Mouse (Mus musculus): ENCODE results near the gene Klk1.

Klk1 gene

DNA sequence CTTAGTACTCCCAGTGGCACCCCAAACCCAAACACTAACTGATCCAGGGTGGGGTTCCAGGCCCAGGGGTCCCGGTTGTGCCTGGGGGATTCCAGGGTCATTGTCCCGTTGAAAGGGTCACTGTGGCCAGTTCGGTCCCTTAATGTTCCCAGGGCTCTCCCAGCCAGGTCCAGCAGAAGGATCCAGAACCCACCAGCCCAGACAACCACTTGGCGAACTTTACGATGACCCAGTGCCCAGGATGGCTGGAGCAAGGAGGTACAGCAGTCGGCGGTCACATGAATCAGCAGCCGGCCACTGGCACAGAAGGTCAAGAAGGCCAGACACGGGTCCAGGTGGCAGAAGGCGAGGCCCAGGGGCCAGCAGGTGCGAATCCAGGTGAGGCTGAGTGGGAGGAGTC is 43.0 kb downstream of the Klk1 start:
- Histone ChIP-seq H3K4me3 (replicated peaks; ENCODE audit: low read length) (no peak overlapping the region), H3K27me3 (ENCODE audit: insufficient read depth, low read length) (peaks cover 18% of the 10 kb centered on the region), H3K9me3 (ENCODE audit: low read length) (no peaks in the 10 kb centered on the region), H3K36me3 (ENCODE audit: insufficient read depth, low read length) (no peaks in the 10 kb centered on the region), H3K4me1 (replicated peaks; ENCODE audit: low read depth, low read length) (peaks cover 31% of the 10 kb centered on the region)
- TF ChIP-seq NANOG (IDR thresholded peaks at IDR 0.05; ENCODE audit: borderline replicate concordance, low read length) (no peak), CTCF (conservative IDR thresholded peaks at IDR 0.05; ENCODE audit: low read length) (no peak), POU5F1 (IDR thresholded peaks at IDR 0.05; ENCODE audit: borderline replicate concordance, low read length) (no peak)

DNA sequence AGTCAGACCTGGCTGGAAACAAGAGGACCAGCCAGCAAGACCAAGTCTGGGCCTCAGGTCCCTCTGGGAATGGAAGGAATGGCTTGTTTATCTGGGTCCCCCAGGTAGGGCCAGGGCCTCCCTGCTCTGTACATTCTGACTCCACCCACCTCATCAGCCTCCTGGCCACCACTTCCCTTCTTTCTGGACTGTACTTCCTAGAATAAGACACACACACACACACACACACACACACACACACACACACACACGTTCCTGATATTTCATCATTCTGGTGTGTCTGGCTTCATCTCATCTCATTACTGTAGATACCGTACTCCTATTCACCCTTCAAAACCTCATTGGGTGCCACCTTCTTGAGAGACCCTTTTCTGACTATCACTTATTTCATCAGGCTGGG is 44.2 kb downstream of the Klk1 start:
- Histone ChIP-seq H3K27me3 (ENCODE audit: insufficient read depth, low read length) (peaks cover 18% of the 10 kb centered on the region), H3K9me3 (ENCODE audit: low read length) (no peaks in the 10 kb centered on the region), H3K36me3 (ENCODE audit: insufficient read depth, low read length) (no peaks in the 10 kb centered on the region), H3K4me1 (replicated peaks; ENCODE audit: low read depth, low read length) (peaks cover 40% of the 10 kb centered on the region), H3K4me3 (replicated peaks; ENCODE audit: low read length) (no peak overlapping the region)
- TF ChIP-seq NANOG (IDR thresholded peaks at IDR 0.05; ENCODE audit: borderline replicate concordance, low read length) (no peak), CTCF (conservative IDR thresholded peaks at IDR 0.05; ENCODE audit: low read length) (no peak), POU5F1 (IDR thresholded peaks at IDR 0.05; ENCODE audit: borderline replicate concordance, low read length) (no peak)

DNA sequence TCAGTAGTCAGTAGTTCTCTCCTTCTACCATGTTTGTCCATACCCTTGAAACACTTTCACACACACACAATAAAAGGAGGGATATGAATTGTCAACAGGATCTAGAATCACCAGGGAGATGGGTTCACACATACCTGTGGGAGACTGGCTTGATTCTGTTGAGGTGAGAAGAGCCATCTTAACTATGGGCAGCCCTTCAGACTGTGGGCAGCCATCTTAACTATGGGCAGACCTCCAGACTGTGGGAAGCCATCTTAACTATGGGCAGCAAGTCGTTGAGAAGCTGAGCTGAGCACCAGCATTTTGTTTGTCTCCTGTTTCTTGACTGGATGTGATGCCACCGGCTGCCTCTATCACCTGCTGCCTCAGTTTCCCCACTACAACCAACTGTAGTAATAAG is 46.1 kb downstream of the Klk1 start:
- H3K4me3 ChIP-seq (replicated peaks; ENCODE audit: low read length), result no peak overlapping the region
- H3K27me3 ChIP-seq (ENCODE audit: insufficient read depth, low read length), result peaks cover 14% of the 10 kb centered on the region; the same call in 1 of the 2 replicates
- TF ChIP-seq POU5F1 (IDR thresholded peaks at IDR 0.05; ENCODE audit: borderline replicate concordance, low read length) (no peak), CTCF (conservative IDR thresholded peaks at IDR 0.05; ENCODE audit: low read length) (no peak), NANOG (IDR thresholded peaks at IDR 0.05; ENCODE audit: borderline replicate concordance, low read length) (no peak)
- no peaks in the 10 kb centered on the region for H3K9me3 ChIP-seq (ENCODE audit: low read length)
- peaks cover 55% of the 10 kb centered on the region for H3K4me1 ChIP-seq (replicated peaks; ENCODE audit: low read depth, low read length)
- H3K36me3 ChIP-seq (ENCODE audit: insufficient read depth, low read length), result no peaks in the 10 kb centered on the region

DNA sequence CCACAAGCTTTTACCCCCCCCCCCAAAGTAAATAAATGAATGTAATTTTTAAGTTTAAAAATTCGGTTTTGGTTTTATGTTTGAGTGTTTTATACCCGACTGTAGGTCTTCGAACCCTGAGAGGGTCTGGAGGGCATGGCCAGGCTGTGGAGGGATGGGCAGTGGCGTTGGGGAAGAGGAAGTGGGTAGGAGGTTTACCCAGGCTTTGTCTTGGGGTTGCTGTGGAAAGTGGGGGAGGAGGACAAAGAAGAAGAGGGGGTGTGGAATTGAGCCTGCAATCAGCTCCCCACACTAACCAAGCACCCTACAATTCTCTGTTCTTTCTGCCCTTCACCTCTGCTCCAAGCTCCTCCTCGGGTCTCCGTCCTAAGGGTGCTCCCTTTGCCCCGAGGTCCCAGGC is 47.4 kb downstream of the Klk1 start:
- TF ChIP-seq CTCF (conservative IDR thresholded peaks at IDR 0.05; ENCODE audit: low read length) (no peak), POU5F1 (IDR thresholded peaks at IDR 0.05; ENCODE audit: borderline replicate concordance, low read length) (no peak), NANOG (IDR thresholded peaks at IDR 0.05; ENCODE audit: borderline replicate concordance, low read length) (no peak)
- no peaks in the 10 kb centered on the region for H3K9me3 ChIP-seq (ENCODE audit: low read length)
- peaks cover 8% of the 10 kb centered on the region; the same call in 1 of the 2 replicates for H3K27me3 ChIP-seq (ENCODE audit: insufficient read depth, low read length)
- no peaks in the 10 kb centered on the region for H3K36me3 ChIP-seq (ENCODE audit: insufficient read depth, low read length)
- H3K4me1 ChIP-seq (replicated peaks; ENCODE audit: low read depth, low read length), result peaks cover 54% of the 10 kb centered on the region
- H3K4me3 ChIP-seq (replicated peaks; ENCODE audit: low read length), result no peak overlapping the region

DNA sequence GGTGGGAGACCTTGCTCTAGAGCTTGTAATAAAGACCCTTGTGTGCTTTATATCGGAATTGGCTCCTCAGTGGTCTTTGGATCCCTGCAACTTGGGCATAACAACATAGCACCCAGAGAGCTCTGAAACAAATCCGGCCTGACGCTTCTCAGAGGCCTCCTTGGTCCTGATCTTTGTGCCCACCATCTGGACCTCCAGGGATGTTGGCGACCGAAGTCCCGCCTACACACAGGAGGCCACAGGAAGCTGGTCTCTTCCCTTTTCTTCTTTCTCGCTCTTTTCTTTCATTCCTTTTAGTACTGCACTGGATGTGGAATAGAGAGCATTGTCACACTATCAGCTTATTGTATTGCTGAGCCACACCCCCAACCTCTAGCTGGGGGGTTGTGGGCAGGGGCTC is 48.3 kb downstream of the Klk1 start:
- Histone ChIP-seq H3K4me1 (replicated peaks; ENCODE audit: low read depth, low read length) (peaks cover 56% of the 10 kb centered on the region), H3K9me3 (ENCODE audit: low read length) (no peaks in the 10 kb centered on the region), H3K27me3 (ENCODE audit: insufficient read depth, low read length) (0 out of 2 replicates have a peak, but pooled peaks cover under 1% of the 10 kb centered on the region), H3K4me3 (replicated peaks; ENCODE audit: low read length) (peak overlapping the region; percentile 50), H3K36me3 (ENCODE audit: insufficient read depth, low read length) (no peaks in the 10 kb centered on the region)
- TF ChIP-seq CTCF (conservative IDR thresholded peaks at IDR 0.05; ENCODE audit: low read length), result no peak
- no peak for TF ChIP-seq POU5F1 (IDR thresholded peaks at IDR 0.05; ENCODE audit: borderline replicate concordance, low read length)
- no peak for TF ChIP-seq NANOG (IDR thresholded peaks at IDR 0.05; ENCODE audit: borderline replicate concordance, low read length)

DNA sequence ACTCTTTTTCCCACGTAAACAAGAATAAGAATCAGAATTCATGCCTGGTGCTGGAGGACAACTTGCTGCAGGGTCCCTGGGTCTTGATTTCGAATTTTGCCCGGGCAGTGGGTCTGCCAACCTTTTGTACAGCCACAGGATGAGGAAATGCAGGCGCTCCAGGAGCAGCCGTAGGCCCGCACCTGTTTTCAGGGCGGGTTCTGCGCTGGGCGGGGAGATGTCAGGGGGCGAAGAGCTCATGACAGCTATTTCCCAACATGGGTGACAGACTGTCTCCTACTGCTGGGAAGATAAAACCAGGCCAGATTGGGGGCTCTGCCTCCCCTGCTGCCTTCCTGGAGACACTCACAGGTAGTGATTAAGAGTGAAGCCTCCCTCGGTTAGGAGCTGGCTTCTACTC is 48.9 kb downstream of the Klk1 start:
- TF ChIP-seq NANOG (IDR thresholded peaks at IDR 0.05; ENCODE audit: borderline replicate concordance, low read length) (no peak), CTCF (conservative IDR thresholded peaks at IDR 0.05; ENCODE audit: low read length) (no peak), POU5F1 (IDR thresholded peaks at IDR 0.05; ENCODE audit: borderline replicate concordance, low read length) (no peak)
- H3K4me3 ChIP-seq (replicated peaks; ENCODE audit: low read length), result peak overlapping the region; percentile 50
- no peaks in the 10 kb centered on the region for H3K36me3 ChIP-seq (ENCODE audit: insufficient read depth, low read length)
- no peaks in the 10 kb centered on the region for H3K9me3 ChIP-seq (ENCODE audit: low read length)
- peaks cover 56% of the 10 kb centered on the region for H3K4me1 ChIP-seq (replicated peaks; ENCODE audit: low read depth, low read length)
- no peaks in the 10 kb centered on the region for H3K27me3 ChIP-seq (ENCODE audit: insufficient read depth, low read length)

DNA sequence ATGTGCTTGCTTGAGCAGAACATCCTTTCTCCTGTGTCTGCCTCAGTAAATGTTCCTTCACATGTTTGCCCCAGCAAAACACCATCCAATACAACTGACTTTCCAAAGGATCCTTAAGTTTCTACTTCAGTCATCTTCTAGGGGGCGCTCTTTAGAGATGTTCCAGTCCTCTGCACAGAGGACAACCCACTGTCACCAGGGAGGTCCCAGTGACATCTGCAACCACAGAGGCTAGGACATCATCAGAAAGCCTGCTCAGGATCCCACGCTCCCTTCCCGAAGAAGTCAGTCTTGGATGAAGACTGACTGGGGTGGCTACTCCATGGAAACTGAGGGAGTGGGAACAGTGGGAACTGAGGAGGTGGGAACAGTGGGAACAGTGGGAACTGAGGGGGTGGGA is 50.4 kb downstream of the Klk1 start:
- H3K9me3 ChIP-seq (ENCODE audit: low read length), result no peaks in the 10 kb centered on the region
- H3K27me3 ChIP-seq (ENCODE audit: insufficient read depth, low read length), result no peaks in the 10 kb centered on the region
- H3K36me3 ChIP-seq (ENCODE audit: insufficient read depth, low read length), result no peaks in the 10 kb centered on the region
- H3K4me1 ChIP-seq (replicated peaks; ENCODE audit: low read depth, low read length), result peaks cover 56% of the 10 kb centered on the region
- H3K4me3 ChIP-seq (replicated peaks; ENCODE audit: low read length), result no peak overlapping the region
- TF ChIP-seq NANOG (IDR thresholded peaks at IDR 0.05; ENCODE audit: borderline replicate concordance, low read length) (no peak), CTCF (conservative IDR thresholded peaks at IDR 0.05; ENCODE audit: low read length) (no peak), POU5F1 (IDR thresholded peaks at IDR 0.05; ENCODE audit: borderline replicate concordance, low read length) (no peak)

DNA sequence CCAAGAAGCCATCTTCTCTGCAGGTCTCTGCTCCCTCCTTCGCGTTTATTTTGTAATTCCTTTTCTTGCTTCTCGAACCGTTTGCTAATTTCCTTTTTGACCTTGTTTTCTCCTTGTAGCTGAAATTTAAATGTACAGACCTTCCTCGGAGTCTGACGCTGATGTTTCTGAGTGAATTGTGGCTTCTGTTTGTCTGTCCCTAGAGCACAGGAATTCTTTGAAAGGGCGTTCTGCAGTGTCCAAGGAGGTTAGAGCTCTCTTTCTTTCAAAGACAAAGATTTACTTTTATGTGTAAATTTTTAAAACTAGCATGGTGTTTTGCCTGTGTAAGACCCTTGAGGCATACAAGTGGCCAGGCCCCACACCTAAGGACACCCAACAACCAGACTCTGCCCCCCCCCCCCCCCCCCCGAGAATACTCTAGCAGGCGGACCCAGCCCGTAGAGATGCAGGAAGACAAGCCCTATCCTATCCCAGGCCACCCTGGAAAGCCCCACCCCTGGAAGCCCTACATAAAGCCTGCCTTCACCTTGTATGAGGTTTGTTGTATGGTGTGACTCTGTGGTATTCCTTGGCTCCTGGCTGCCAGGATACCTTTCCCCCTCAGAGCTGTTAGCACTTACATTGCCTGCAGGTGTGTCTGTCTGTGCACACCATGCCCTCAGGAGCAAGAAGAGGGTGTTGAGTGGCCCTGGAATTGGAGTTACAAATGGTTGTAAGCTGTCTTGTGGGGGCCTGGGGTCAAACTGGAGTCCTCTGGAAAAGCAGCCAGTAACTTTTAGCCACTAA is 51.5 kb downstream of the Klk1 start:
- Histone ChIP-seq H3K4me3 (replicated peaks; ENCODE audit: low read length) (peak overlapping the region; percentile 37; the same call in 1 of the 2 replicates), H3K27me3 (ENCODE audit: insufficient read depth, low read length) (no peaks in the 10 kb centered on the region), H3K9me3 (ENCODE audit: low read length) (no peaks in the 10 kb centered on the region), H3K4me1 (replicated peaks; ENCODE audit: low read depth, low read length) (peaks cover 54% of the 10 kb centered on the region), H3K36me3 (ENCODE audit: insufficient read depth, low read length) (no peaks in the 10 kb centered on the region)
- peak; percentile 32; the same call in 1 of the 2 replicates for TF ChIP-seq NANOG (IDR thresholded peaks at IDR 0.05; ENCODE audit: borderline replicate concordance, low read length)
- no peak for TF ChIP-seq POU5F1 (IDR thresholded peaks at IDR 0.05; ENCODE audit: borderline replicate concordance, low read length)
- TF ChIP-seq CTCF (conservative IDR thresholded peaks at IDR 0.05; ENCODE audit: low read length), result no peak
